Mouse (Mus musculus) liver, embryonic 13.5 days (tissue): ENCODE results near the gene Nav2. TPM values are rescaled to one million over a fixed set of nuclear protein-coding genes. Genes with fewer than 3 reads are reported as not detected.
A peak's percentile ranks its signal among the peaks of the same experiment; 100 is the strongest.

ENCODE experiments used
- ATAC-seq: fragments of 200-750 bp; cut with Nextera tagmentation; 2 replicates; pipeline ENCODE4 v1.8.0; 2017; ENCODE audit warnings: low read depth, mild to moderate bottlenecking, moderate number of reproducible peaks, moderate library complexity
- DNase-seq: peaks from one replicate; pipeline ENCODE4 v3.0.0; 2022
- H3K27ac ChIP-seq: fragments of 300-500 bp; sonication (generic); 2 replicates; pipeline ENCODE4 v1.5.1; 2015; ENCODE audit warnings: moderate library complexity, mild to moderate bottlenecking, inconsistent platforms
- H3K27me3 ChIP-seq: fragments of 300-500 bp; sonication (generic); 2 replicates; pipeline ENCODE4 v1.6.1; 2015; ENCODE audit warnings: mild to moderate bottlenecking, inconsistent platforms
- H3K36me3 ChIP-seq: fragments of 300-500 bp; sonication (generic); 2 replicates; pipeline ENCODE4 v1.6.1; 2015; ENCODE audit warnings: mild to moderate bottlenecking, inconsistent platforms
- H3K4me1 ChIP-seq: fragments of 300-500 bp; sonication (generic); replicated peaks from 2 replicates; pipeline ENCODE4 v1.6.1; 2015; ENCODE audit warnings: inconsistent platforms
- H3K4me2 ChIP-seq: fragments of 300-500 bp; sonication (generic); 2 replicates; pipeline ENCODE4 v1.6.1; 2015; ENCODE audit warnings: inconsistent platforms, mild to moderate bottlenecking, moderate library complexity
- H3K4me3 ChIP-seq: fragments of 300-500 bp; sonication (generic); replicated peaks from 2 replicates; pipeline ENCODE4 v1.5.1; 2015; ENCODE audit warnings: mild to moderate bottlenecking, inconsistent platforms
- H3K9ac ChIP-seq: fragments of 300-500 bp; sonication (generic); 2 replicates; pipeline ENCODE4 v1.6.1; 2015; ENCODE audit warnings: mild to moderate bottlenecking, inconsistent platforms
- H3K9me3 ChIP-seq: fragments of 300-500 bp; sonication (generic); replicated peaks from 2 replicates; pipeline ENCODE4 v1.6.1; 2016; ENCODE audit warnings: inconsistent platforms
- WGBS: fragments of 180-500 bp; shearing (Covaris S2); methylation state at CpG from one replicate; pipeline ENCODE4 v1.1.7; 2015; ENCODE audit not compliant: insufficient replicate concordance; 5-methylcytosine and 5-hydroxymethylcytosine counted together
- polyA plus RNA-seq: library from polyadenylated mRNA; unstranded; fragments of >200 nt; fragmentation: Nextera tagmentation; extraction: Ambion mirVana; gene quantifications from 2 replicates; pipeline ENCODE4 v1.2.1, GENCODE M21; 2015

The Nav2 gene
- polyA plus RNA-seq, 1 experiment from 2014 or later: 1.8 TPM

DNA sequence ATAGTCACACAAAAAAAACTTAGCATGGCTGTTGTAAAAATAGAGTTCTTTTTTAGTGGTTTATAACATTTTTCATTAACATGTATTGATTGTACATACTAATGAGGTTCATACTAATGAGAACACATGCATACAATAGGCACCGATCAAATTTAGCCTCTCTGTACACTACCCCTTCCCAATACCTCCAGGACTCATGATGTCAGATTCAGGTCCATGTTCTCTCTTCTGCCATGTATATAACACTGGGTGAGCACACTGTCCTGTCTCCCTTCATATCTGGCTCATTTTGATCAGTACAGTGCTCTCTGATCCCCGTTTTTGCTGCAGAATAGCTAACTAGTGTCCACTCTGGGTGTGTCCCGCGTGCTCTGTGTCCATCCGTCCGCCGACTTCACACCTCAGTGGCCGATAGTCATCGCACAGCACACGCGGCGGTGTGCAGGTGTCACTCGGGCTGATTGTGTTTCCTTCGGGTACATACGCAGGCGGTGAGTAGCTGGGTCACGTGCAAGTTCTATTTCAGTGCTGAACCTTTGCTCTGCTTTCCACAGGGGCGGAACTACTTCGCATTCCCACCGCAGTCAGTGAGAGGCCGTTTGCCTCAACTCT, 268.2 kb downstream of the Nav2 start:
- H3K36me3 ChIP-seq: no peaks in the 10 kb centered on the region
- no peak overlapping the region for H3K9ac ChIP-seq
- no peak overlapping the region for H3K27ac ChIP-seq
- H3K4me2 ChIP-seq: no peak overlapping the region
- no peak overlapping the region for H3K4me3 ChIP-seq
- no peaks in the 10 kb centered on the region for H3K27me3 ChIP-seq
- no peak for ATAC-seq
- H3K4me1 ChIP-seq: no peaks in the 10 kb centered on the region
- H3K9me3 ChIP-seq: no peaks in the 10 kb centered on the region
- no peak for DNase-seq
- WGBS: 79% methylated on average over 21 of the region's 21 CpGs

DNA sequence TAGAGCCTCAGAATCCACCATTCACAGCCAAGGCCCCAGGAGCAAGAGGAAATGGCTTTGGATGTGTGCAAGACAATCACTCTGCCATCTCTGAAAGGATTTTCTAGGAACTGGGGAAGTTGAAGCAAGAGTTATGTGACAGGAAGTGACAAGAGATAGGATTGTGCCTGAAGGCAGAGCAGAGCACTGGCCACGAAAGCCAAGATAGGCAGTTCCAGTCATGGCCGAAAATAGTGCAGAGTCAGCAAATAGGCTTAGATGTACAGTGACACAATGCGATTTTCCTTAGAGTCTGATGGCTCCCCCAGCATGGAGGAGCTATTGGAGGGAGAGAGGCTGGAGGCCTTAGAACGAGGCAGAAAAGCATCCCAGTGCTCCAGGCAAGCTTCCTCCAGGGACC, 269.7 kb downstream of the Nav2 start:
- Histone ChIP-seq H3K9ac (no peak overlapping the region), H3K4me3 (no peak overlapping the region), H3K27me3 (no peaks in the 10 kb centered on the region), H3K36me3 (no peaks in the 10 kb centered on the region), H3K27ac (no peak overlapping the region), H3K4me2 (no peak overlapping the region), H3K4me1 (no peaks in the 10 kb centered on the region), H3K9me3 (no peaks in the 10 kb centered on the region)
- no peak for DNase-seq
- 18% methylated on average over 4 of the region's 4 CpGs for WGBS
- no peak for ATAC-seq

DNA sequence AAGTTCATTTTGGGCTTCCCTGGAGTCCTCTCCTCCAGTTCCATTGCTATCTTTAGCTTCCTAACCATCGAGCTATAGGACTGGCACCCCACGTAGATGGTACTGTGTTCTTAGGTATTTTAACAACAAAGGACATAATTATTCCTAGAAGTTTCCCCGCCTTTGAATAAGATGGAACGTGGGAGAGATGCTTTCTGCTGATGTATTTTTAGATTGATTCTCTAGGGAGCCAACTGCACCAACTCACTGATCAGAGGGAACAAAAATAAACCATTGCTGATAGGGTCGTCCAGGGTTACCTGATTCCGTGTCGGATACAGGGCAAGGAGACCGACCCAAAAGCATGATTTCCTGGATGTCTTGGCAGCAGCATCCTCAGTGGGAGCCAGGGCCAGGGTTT, 272.5 kb downstream of the Nav2 start:
- WGBS: 60% methylated on average over 8 of the region's 8 CpGs

DNA sequence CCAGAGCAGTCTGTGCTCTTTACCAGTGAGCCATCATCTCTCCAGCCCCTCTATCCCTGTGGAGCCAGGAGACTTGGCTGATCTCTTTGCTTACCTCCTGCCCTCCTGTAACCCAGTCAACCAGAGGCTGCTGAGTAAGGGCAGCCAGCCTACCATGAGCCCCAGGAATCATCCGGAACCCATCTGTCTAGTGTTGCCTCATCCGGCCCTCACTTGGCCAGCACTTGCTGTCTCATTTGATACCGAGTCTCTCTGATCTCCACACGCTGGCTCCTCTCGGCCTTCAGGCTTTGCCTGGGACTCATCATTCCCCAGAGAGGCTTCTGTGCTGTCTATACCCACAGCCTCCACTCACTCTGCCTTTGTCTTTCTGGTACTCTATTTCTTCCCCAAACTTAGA, 273.9 kb downstream of the Nav2 start:
- no peaks in the 10 kb centered on the region for H3K4me1 ChIP-seq
- no peak overlapping the region for H3K27ac ChIP-seq
- WGBS: 72% methylated on average over 5 of the region's 5 CpGs
- H3K4me3 ChIP-seq: no peak overlapping the region
- DNase-seq: no peak
- no peak overlapping the region for H3K9ac ChIP-seq
- no peaks in the 10 kb centered on the region for H3K36me3 ChIP-seq
- no peaks in the 10 kb centered on the region for H3K27me3 ChIP-seq
- ATAC-seq: no peak
- no peak overlapping the region for H3K4me2 ChIP-seq
- H3K9me3 ChIP-seq: no peaks in the 10 kb centered on the region

More for the DNA sequence above, 272.5 kb downstream of the Nav2 start:
- Histone ChIP-seq H3K27me3 (no peaks in the 10 kb centered on the region), H3K4me3 (no peak overlapping the region), H3K4me1 (no peaks in the 10 kb centered on the region), H3K27ac (no peak overlapping the region), H3K36me3 (no peaks in the 10 kb centered on the region), H3K4me2 (no peak overlapping the region), H3K9me3 (no peaks in the 10 kb centered on the region), H3K9ac (no peak overlapping the region)
- ATAC-seq (no peak), DNase-seq (no peak)

DNA sequence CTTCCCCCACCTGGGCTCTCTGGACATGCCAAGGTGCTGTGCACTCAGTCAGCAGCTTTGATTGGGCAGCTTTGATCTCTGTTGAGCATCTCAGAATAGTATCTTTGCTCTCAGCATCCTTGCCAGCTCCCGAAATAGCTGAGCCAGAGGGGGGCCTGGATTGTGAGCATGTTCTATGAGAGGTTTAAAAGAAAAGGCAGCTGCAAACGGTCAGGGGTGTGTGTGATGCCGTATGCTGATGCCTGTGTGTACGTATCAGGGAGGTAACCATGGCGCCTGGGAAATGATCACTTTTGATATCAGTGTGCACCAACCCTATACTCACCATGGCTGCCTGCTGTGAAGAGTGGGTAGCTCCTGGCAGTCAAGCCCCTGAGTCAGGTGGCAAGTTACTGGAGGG, 275.2 kb downstream of the Nav2 start:
- Histone ChIP-seq H3K9ac (no peak overlapping the region), H3K27me3 (no peaks in the 10 kb centered on the region), H3K36me3 (no peaks in the 10 kb centered on the region), H3K4me1 (no peaks in the 10 kb centered on the region), H3K27ac (no peak overlapping the region), H3K4me3 (no peak overlapping the region), H3K4me2 (no peak overlapping the region), H3K9me3 (no peaks in the 10 kb centered on the region)
- WGBS: 62% methylated on average over 5 of the region's 5 CpGs
- ATAC-seq (no peak), DNase-seq (no peak)

DNA sequence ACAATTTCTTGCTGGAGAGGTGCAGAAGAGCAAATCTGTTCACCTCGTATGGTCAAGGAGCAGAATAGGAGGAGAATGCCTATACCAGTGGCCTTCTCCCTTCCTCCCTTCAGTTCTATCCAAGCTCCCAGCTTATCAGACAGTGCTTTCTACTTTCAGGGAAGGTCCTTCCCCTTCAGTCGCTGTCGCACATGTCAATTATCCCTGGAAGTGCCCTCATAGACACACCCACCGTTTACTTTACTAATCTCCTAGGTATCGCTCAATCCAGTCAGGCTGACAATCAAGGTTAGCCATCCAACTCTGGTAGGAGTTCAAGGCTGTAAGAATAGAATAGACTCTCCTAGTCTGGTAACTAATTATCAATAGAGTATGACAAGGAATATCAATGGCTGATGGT, 277.5 kb downstream of the Nav2 start:
- H3K36me3 ChIP-seq: no peaks in the 10 kb centered on the region
- H3K9ac ChIP-seq: no peak overlapping the region
- no peak overlapping the region for H3K4me2 ChIP-seq
- DNase-seq: no peak
- no peak overlapping the region for H3K4me3 ChIP-seq
- H3K27me3 ChIP-seq: 0 out of 2 replicates have a peak, but pooled peaks cover under 1% of the 10 kb centered on the region
- 63% methylated on average over 5 of the region's 5 CpGs for WGBS
- no peak for ATAC-seq
- H3K9me3 ChIP-seq: no peaks in the 10 kb centered on the region
- no peaks in the 10 kb centered on the region for H3K4me1 ChIP-seq
- H3K27ac ChIP-seq: no peak overlapping the region

DNA sequence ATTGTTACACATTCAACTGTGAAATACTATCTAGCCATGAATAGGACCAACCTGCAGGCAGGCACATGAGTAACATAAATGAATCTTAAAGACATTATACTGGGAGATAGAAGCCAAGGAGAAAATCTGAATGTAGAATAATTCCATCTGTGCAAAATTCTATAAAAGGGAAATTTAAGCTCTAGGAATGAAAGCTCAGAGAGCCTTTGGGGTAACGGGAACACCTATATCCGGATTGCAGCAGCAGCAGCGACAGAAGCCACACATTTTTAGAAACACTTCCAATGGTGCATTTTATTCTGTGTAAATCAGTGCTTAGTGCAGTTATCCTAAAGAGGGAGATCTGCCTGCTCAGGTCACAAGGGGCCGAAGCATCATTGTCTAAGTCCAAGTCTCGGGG, 280.8 kb downstream of the Nav2 start:
- WGBS: 66% methylated on average over 5 of the region's 5 CpGs
- H3K9ac ChIP-seq: no peak overlapping the region
- H3K27me3 ChIP-seq: 0 out of 2 replicates have a peak, but pooled peaks cover 9% of the 10 kb centered on the region
- H3K4me3 ChIP-seq: no peak overlapping the region
- H3K27ac ChIP-seq: no peak overlapping the region
- no peaks in the 10 kb centered on the region for H3K36me3 ChIP-seq
- ATAC-seq (no peak), DNase-seq (no peak)
- no peaks in the 10 kb centered on the region for H3K4me1 ChIP-seq
- H3K9me3 ChIP-seq: no peaks in the 10 kb centered on the region
- no peak overlapping the region for H3K4me2 ChIP-seq

DNA sequence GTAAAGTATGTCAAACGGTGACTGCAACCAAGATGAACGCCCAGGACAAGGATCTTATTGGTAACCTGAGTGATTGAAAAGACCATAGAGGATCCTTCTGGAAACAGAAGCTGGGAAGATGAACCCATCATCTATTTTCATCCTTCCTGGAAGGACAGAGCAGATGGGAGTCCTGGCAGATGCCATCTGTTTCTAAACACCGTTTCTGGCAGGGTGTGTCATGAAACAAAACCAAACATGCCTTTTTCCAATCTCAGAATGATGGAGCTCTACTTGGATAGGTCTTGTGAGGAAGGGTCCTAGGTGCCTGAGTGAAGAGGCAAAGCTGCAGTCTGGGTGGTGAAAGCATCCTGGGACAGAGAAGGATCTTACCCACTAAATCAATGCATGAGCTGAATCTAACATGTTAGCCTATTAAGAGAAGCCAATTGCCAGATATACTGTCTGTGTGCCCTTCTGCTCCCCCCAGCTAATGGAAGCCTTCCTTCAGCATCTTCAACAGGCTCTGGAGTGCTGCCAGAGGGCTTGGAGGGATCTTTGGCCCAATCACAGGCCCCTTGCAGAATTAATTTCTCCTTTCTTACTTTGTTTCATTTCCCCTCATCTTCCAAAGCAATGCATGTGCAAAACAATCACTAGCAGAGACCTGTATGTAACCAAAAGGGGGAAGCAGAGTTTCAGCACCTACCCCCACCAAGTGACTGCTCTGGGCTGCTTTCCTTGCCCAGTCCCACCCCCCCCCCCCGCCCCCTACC, 281.9 kb downstream of the Nav2 start:
- Histone ChIP-seq H3K9me3 (no peaks in the 10 kb centered on the region), H3K36me3 (no peaks in the 10 kb centered on the region), H3K4me1 (0 out of 2 replicates have a peak, but pooled peaks cover 2% of the 10 kb centered on the region), H3K27ac (no peak overlapping the region), H3K4me3 (no peak overlapping the region), H3K4me2 (no peak overlapping the region), H3K9ac (no peak overlapping the region), H3K27me3 (0 out of 2 replicates have a peak, but pooled peaks cover 9% of the 10 kb centered on the region)
- no peak for ATAC-seq
- no peak for DNase-seq
- 44% methylated on average over 4 of the region's 4 CpGs for WGBS

DNA sequence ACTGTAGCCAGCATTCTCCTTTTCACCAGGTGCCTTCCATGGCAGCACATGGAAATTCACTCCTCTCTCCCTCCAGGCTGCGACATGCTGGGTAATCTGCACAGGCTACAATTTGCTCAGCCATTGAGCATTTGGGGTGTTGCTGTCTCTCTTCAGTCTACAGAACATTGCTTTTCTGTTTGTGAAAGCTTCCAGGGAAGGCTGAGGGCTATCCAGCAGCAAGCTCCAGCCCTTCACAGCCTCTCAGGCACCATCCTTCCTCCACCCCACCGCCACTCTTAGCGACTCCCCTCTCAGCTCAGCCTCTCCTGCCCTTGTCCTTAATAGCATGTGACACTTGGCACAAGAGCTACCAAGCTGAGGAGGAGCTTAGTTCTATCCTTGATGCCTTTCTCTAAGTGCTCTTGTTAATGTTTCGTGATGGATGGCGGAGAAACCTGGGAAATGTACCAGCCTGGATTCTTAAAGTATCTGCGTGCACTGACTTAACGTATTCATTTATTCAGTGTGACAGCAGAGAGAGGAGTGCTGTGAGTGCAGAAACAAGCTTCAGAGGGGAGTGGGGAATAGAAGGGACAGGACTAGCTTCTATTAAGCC, 282.7 kb downstream of the Nav2 start:
- H3K36me3 ChIP-seq: no peaks in the 10 kb centered on the region
- no peak overlapping the region for H3K9ac ChIP-seq
- no peak overlapping the region for H3K4me2 ChIP-seq
- no peak overlapping the region for H3K27ac ChIP-seq
- ATAC-seq (no peak), DNase-seq (no peak)
- H3K27me3 ChIP-seq: 0 out of 2 replicates have a peak, but pooled peaks cover 9% of the 10 kb centered on the region
- H3K4me1 ChIP-seq: 0 out of 2 replicates have a peak, but pooled peaks cover 3% of the 10 kb centered on the region
- WGBS: 50% methylated on average over 7 of the region's 7 CpGs
- H3K4me3 ChIP-seq: no peak overlapping the region
- no peaks in the 10 kb centered on the region for H3K9me3 ChIP-seq

DNA sequence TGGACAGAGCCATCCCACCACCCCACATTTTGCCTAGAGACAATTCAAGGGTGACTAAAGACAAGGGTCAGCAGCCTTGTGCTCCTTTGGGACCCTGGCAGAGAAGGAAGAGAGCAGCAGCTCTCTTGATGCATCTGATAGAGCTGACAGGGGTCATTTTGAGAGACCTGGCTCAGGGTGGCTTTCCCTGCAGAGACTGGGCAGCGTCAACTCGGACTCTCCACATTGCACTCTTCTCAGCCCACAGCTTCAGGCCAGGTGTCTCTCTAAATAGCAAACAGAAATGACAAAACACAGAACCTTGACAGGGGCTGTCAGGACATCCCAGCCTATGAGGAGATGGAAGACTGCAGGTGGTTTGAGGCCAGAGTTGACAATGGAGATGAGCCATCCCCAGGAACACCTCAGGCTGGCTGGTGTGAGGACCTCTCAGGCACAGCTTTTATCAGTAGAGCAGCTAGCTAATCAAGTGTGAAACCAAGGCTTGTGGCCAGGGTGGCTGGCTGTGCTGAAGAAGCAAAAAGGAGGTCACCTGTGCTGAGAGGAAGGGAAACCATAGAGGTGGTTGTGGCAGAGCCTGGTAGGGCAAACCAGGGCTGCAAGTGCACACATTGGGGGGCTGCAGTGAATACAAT, 283.7 kb downstream of the Nav2 start:
- no peak overlapping the region for H3K4me3 ChIP-seq
- H3K27ac ChIP-seq: no peak overlapping the region
- DNase-seq: no peak
- no peaks in the 10 kb centered on the region for H3K9me3 ChIP-seq
- H3K4me2 ChIP-seq: no peak overlapping the region
- no peaks in the 10 kb centered on the region for H3K36me3 ChIP-seq
- WGBS: 56% methylated on average over 2 of the region's 2 CpGs
- no peak overlapping the region for H3K9ac ChIP-seq
- no peak for ATAC-seq
- 0 out of 2 replicates have a peak, but pooled peaks cover 9% of the 10 kb centered on the region for H3K27me3 ChIP-seq
- 0 out of 2 replicates have a peak, but pooled peaks cover 3% of the 10 kb centered on the region for H3K4me1 ChIP-seq

DNA sequence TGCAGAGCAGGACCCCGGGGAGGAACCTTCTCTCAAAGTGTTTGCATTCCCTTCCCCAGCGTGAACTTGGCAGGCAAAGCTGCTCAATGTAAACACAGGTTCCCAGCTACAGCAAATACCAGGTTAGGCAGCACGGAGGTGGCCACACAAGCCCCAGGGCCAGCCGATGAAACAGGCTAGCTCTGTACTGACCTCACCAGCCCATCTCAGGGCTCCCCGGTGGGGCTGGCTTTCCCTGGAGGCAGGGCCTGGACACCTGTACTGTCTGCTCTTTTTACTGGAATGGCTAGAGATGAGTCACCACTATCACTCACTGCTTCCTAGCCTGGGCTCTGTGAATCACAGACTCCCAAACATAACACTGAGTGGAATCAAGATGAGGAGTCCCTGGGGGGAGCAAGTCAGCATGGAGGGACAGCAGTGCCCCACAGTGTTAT, 287.2 kb downstream of the Nav2 start:
- Histone ChIP-seq H3K27me3 (0 out of 2 replicates have a peak, but pooled peaks cover 12% of the 10 kb centered on the region), H3K4me2 (no peak overlapping the region), H3K4me1 (0 out of 2 replicates have a peak, but pooled peaks cover 3% of the 10 kb centered on the region), H3K9me3 (no peaks in the 10 kb centered on the region), H3K36me3 (no peaks in the 10 kb centered on the region), H3K27ac (no peak overlapping the region), H3K4me3 (no peak overlapping the region), H3K9ac (no peak overlapping the region)
- ATAC-seq: peak; percentile 80
- DNase-seq: no peak
- WGBS: 41% methylated on average over 5 of the region's 5 CpGs
